Mouse (Mus musculus): ENCODE data around the gene Mcrip2.

Mcrip2 gene

GRCm38 (mm10) chr17:25868601-25869191 is at the start of gene Mcrip2:
Mcrip2 (minus strand) TSS chr17:25868764.
- DNase-seq (ENCODE audit: low read depth, low spot score): no peak

DNA sequence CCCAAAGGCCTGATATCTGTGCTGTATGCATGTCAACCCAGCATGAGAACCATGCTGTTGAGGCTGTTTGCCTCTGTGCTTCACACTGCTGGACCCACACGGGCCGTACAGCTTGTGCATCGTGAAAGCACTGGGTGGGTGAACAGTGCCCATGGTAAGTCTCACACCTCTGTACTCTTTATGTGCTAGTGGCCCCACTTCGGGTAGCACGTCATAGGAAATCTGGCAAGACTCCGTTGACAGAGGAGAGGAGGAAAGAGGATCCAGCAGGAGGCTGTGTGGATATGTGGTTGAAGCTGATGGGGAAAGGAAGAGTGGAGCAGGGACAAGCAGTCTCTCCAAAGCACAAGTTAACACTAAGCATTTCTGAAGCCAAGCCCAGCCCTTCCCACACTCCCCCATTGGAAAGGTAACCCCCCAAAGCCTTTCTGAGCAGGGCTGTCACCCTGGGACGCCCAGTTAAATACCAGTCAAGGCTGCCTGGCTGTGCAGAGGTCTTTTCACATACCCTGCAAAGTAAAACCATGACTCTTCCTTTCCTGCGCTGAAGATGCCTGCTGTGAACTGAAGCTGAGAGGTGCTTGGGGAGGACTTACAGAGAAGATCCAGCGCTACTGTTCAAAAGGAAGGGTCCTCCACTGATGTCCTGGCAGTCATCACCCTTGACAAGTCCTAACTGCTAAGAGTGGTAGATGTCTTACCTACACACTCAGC is 49.6 kb upstream of the Mcrip2 start:
- no peak for DNase-seq (ENCODE audit: low read depth, low spot score)

- DNase-seq (ENCODE audit: low read depth, low spot score): no peak
These were observed 48.5 kb upstream of the Mcrip2 start for GRCm38 (mm10) chr17:25916931-25917647.

DNA sequence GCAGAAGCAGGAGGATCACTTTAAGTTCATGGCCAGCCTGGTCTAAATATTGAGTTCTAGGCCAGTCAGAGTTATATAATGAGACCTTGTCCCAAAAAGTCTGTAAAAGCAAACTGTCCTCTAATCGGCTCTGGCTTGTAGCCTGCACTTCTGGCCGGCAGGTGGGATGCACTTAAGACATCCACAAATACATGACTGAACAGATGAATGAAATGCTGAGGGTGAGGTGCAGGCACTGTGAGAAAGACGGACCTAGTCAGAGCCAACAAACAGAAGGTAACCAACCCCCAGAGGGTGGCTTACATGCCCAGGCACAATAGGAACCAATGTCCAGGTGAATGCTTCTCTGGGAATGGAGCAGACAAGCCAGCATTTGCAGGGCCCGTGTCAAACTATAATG is 45.7 kb upstream of the Mcrip2 start:
- no peak for DNase-seq (ENCODE audit: low read depth, low spot score)

- no peak for DNase-seq (ENCODE audit: low read depth, low spot score)
These were observed 45.3 kb upstream of the Mcrip2 start for GRCm38 (mm10) chr17:25913877-25914275.

- DNase-seq (ENCODE audit: low read depth, low spot score): no peak
These were observed 44.8 kb upstream of the Mcrip2 start for GRCm38 (mm10) chr17:25913186-25913876.

GRCm38 (mm10) chr17:25911816-25912215 is 43.3 kb upstream of the Mcrip2 start:
- no peak for DNase-seq (ENCODE audit: low read depth, low spot score)

DNA sequence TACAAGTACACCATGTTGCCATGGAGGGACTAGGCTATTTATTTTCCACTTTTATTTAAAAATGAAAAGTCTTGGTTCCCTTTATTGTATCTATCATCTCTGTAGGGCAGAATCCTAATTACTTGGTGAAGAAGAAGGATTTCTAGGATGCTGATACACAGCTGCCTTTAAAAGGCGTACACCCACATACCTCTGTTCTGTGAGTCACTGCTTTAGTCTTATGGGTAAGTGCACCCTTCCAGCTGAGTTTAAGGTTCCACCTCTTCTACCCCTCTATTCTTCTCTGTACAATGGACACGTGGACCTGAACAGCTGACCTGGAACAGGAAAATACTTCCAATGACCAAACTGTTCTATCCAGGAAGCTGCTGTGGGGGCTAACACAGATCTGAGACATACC is 39.1 kb upstream of the Mcrip2 start:
- no peak for DNase-seq (ENCODE audit: low read depth, low spot score)

GRCm38 (mm10) chr17:25903061-25903460 is 34.5 kb upstream of the Mcrip2 start:
- DNase-seq (ENCODE audit: low read depth, low spot score): no peak

DNA sequence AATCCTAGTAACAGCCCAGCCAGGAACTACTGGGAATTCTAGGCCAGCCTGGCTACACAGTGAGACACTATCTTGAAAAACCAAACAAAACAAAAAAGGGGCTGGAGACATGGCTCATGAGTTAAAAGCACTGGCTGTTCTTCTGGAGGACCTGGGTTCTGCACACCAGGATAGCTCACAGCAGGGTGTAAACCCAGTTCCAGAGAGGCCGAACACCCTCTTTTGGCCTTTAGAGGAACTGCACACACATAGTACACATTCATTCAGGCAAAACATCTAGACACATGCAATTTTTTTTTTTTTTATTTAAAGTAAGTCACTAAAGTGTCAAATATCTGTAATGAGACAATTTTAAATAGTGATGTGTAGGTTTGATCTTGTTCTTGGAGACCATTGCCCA is 31.6 kb upstream of the Mcrip2 start:
- no peak for DNase-seq (ENCODE audit: low read depth, low spot score)

GRCm38 (mm10) chr17:25895891-25896290 is 27.3 kb upstream of the Mcrip2 start:
- DNase-seq (ENCODE audit: low read depth, low spot score): no peak

GRCm38 (mm10) chr17:25895415-25895814 is 26.9 kb upstream of the Mcrip2 start:
- DNase-seq (ENCODE audit: low read depth, low spot score): no peak

DNA sequence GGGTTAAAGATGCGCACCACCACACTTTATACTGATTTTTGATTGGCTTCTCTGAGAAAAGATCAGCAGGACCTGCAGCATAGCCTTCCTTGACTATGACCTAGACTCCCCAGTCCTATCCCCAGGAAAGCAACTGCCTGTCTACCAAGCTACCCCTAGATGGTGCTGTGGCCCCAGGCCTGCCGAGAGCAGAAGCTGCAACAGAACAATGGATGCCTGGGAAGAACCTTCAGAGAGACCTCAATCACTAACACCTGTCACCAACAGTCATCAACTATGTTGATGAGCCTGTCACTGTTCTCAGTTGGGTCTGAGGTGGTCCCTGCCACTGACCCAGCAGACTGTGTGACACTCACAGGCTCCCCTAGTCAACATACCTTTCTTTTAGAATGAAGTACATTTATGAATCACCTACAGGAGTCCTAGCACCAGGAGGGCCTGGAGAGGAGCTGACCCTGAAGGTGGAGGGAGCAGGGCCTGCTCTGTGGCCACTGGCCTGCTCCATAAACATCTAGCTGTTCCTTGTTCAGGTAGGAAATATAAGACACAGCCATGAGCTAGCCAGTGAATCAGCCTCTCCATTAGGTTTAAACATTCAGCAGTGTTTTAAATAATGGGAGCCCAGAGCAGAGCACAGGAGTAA is 25.5 kb upstream of the Mcrip2 start:
- peak; percentile 49 for DNase-seq (ENCODE audit: low read depth, low spot score)

DNA sequence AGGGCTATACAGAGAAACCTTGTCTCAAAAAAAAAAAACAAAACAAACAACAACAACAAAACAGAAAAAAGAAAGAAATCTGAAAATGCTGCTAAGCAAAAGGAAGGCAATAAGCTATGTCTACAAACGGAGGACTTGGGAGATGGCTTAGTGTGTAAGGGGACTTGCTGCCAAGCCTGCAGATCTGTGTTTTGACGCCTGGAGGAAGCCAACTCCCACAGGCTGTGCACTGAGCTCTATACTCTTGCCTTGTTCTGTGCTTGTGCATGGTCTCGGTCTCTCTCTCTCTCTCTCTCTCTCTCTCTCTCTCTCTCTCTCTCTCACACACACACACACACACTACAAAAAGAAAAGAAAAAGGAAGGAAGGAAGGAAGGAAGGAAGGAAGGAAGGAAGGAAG is 20.3 kb upstream of the Mcrip2 start:
- DNase-seq (ENCODE audit: low read depth, low spot score): no peak

- DNase-seq (ENCODE audit: low read depth, low spot score): no peak
These were observed 18.9 kb upstream of the Mcrip2 start for GRCm38 (mm10) chr17:25887467-25887866.

DNA sequence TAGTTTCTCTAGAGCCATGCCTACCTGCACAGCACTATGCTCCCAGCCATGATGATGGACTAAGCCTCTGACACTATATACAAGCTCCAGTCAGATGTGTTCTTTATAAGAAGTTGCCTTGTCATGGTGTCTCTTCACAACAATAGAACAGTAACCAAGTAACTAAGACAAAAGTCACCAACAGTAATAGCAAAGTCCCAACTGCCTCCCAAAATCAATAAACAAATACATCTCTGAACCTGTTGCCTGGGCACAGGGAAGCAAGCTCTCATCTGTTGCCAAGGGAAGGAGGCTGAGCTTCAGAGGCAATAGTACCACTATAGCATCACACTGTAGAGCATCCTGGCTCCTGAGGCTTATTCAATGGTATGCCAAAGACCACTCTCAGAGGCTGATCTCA is 18.2 kb upstream of the Mcrip2 start:
- DNase-seq (ENCODE audit: low read depth, low spot score): no peak

- DNase-seq (ENCODE audit: low read depth, low spot score): no peak
These were observed 17.1 kb upstream of the Mcrip2 start for GRCm38 (mm10) chr17:25885636-25886035.

GRCm38 (mm10) chr17:25883824-25884223 is 15.3 kb upstream of the Mcrip2 start:
- DNase-seq (ENCODE audit: low read depth, low spot score): no peak

- DNase-seq (ENCODE audit: low read depth, low spot score): no peak
These were observed 14.7 kb upstream of the Mcrip2 start for GRCm38 (mm10) chr17:25883268-25883667.

DNA sequence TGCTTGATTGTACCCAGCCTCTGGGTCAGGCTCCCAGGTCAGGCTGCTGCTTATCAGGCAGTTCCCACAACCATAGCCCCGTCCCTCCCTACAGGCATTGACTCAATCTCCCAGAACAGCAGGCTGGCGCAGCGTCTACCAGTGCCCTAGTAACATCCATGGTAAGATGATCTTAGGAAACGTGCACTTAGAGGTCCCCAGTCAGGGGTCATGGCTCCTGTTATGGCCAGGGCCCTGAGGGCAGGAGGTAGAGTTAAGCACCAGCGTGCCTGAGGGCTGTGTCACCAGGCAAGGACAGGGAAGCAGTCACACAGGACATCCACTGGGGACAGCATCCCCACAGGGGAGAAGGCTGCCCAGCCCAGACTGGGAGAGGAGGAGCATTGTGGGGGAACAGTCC is 13.7 kb upstream of the Mcrip2 start:
- DNase-seq (ENCODE audit: low read depth, low spot score): no peak

DNA sequence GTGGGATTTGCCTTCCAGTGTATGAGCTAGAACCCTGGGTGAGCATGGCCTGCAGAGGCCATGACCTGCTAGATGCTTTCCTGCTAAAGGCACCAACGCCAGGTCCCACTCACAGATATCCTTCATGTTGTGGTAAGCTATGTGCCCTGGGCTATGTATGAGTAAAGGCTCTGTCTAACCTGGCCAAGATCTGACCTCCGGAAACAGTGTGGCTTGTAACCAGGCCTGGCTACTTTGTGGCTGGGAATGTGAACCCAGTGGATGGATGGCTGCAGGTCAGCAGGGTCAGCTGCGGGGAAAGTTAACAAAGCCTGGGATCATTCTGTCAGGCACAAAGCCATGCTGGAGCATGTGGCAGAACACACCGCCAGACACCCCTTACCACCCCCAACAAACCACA is 13.1 kb upstream of the Mcrip2 start:
- no peak for DNase-seq (ENCODE audit: low read depth, low spot score)

All from retina, adult 2 months (tissue).